Mouse (Mus musculus): Measurements from ENCODE around the gene Patl2.

- TF ChIP-seq CTCF (IDR thresholded peaks at IDR 0.05; ENCODE audit: low read depth, low read length) (no peak), POLR2A (IDR thresholded peaks at IDR 0.05; ENCODE audit: borderline replicate concordance, low read depth, low read length) (no peak)
These were observed 21.7 kb downstream of the Patl2 start for GRCm38 (mm10) chr2:122164293-122164692.
